Comparison of ENCODE assay signal across 14 mouse cellular contexts in genomic region chr13:48850771-48851170, GRCm38 (mm10). TPM values are rescaled to one million over a fixed set of nuclear protein-coding genes. Genes with fewer than 3 reads are reported as not detected.
DNase-seq lines count a peak whose midpoint lies in the region; ATAC-seq lines count a peak whose summit lies in the region.
"Had no signal": no experiment of that assay in that cellular context is flagged by ENCODE, and none has a peak within 500 bp of the region (broad histone marks: within the 10 kb centered on the region; RNA-seq: fewer than 3 reads in every experiment).

No protein-coding gene starts in this region.

- no peaks in the 10 kb centered on the region for H3K27me3 ChIP-seq in midbrain, embryonic 13.5 days
- no peaks in the 10 kb centered on the region for H3K27me3 ChIP-seq in midbrain, embryonic 11.5 days (ENCODE audit: control insufficient read depth, insufficient read depth, low read length)
- no peaks in the 10 kb centered on the region for H3K27me3 ChIP-seq in neural tube, embryonic 13.5 days
- H3K27me3 ChIP-seq: liver, embryonic 15.5 days had no signal

- peaks cover 5% of the 10 kb centered on the region; the same call in 1 of the 2 replicates for H3K36me3 ChIP-seq in midbrain, embryonic 13.5 days
- no peaks in the 10 kb centered on the region for H3K36me3 ChIP-seq in midbrain, embryonic 11.5 days (ENCODE audit: control insufficient read depth, insufficient read depth, low read length)
- H3K36me3 ChIP-seq in neural tube, embryonic 13.5 days, result no peaks in the 10 kb centered on the region
- H3K36me3 ChIP-seq: liver, embryonic 15.5 days had no signal

- H3K4me2 ChIP-seq in midbrain, embryonic 13.5 days (replicated peaks), result no peak overlapping the region
- no peak overlapping the region for H3K4me2 ChIP-seq in midbrain, embryonic 11.5 days
- no peak overlapping the region for H3K4me2 ChIP-seq in neural tube, embryonic 13.5 days
- H3K4me2 ChIP-seq: liver, embryonic 15.5 days had no signal

- H3K9me3 ChIP-seq in midbrain, embryonic 13.5 days, result no peaks in the 10 kb centered on the region
- H3K9me3 ChIP-seq in midbrain, embryonic 11.5 days (ENCODE audit: control insufficient read depth, low read length), result no peaks in the 10 kb centered on the region
- no peaks in the 10 kb centered on the region for H3K9me3 ChIP-seq in neural tube, embryonic 13.5 days
- H3K9me3 ChIP-seq: liver, embryonic 15.5 days had no signal

- no peak for ATAC-seq in midbrain, embryonic 13.5 days
- ATAC-seq in midbrain, embryonic 11.5 days (ENCODE audit: low FRiP score), result no peak
- ATAC-seq in neural tube, embryonic 13.5 days (ENCODE audit: low read depth), result no peak
- ATAC-seq: activated CD4-positive, CD25-positive, alpha-beta regulatory T cell, adult 4 months; intestine, postnatal 0 days had no signal

- H3K27ac ChIP-seq in midbrain, embryonic 13.5 days, result peak overlapping the region; percentile 21; the same call in 1 of the 2 replicates
- H3K27ac ChIP-seq in midbrain, embryonic 11.5 days (ENCODE audit: low read depth, low read length), result no peak overlapping the region
- H3K27ac ChIP-seq in neural tube, embryonic 13.5 days (replicated peaks), result peak overlapping the region; percentile 46
- H3K27ac ChIP-seq: liver, embryonic 15.5 days had no signal

- H3K9ac ChIP-seq in midbrain, embryonic 13.5 days (replicated peaks), result no peak overlapping the region
- no peak overlapping the region; the same call in 1 of the 2 replicates for H3K9ac ChIP-seq in midbrain, embryonic 11.5 days (ENCODE audit: low read length)
- H3K9ac ChIP-seq in neural tube, embryonic 13.5 days, result no peak overlapping the region
- H3K9ac ChIP-seq: liver, embryonic 15.5 days had no signal

- DNase-seq in midbrain, embryonic 11.5 days (ENCODE audit: low spot score, missing footprints), result no peak
- DNase-seq in cerebellum, adult 8-10 months, result peak; percentile 47
- peak; percentile 73 to 82 for DNase-seq in cerebellum, postnatal 25 days
- no peak for DNase-seq in right cerebral cortex, adult 18-20 months
- no peak for DNase-seq in embryo, embryonic 11 days
- DNase-seq: heart, postnatal 14 days; kidney, postnatal 25 days; left cerebral cortex, postnatal 4 days; right cerebral cortex, postnatal 25 days had no signal

- peaks cover 69% of the 10 kb centered on the region for H3K4me1 ChIP-seq in midbrain, embryonic 13.5 days (replicated peaks)
- peaks cover 26% of the 10 kb centered on the region for H3K4me1 ChIP-seq in midbrain, embryonic 11.5 days (ENCODE audit: control insufficient read depth, insufficient read depth, low read length)
- peaks cover 69% of the 10 kb centered on the region for H3K4me1 ChIP-seq in neural tube, embryonic 13.5 days (replicated peaks)

- 73% methylated on average over 8 of the region's 8 CpGs for WGBS in midbrain, embryonic 13.5 days
- 86% methylated on average over 8 of the region's 8 CpGs for WGBS in midbrain, embryonic 11.5 days
- 75% methylated on average over 8 of the region's 8 CpGs for WGBS in neural tube, embryonic 13.5 days

- no peak overlapping the region for H3K4me3 ChIP-seq in midbrain, embryonic 13.5 days (replicated peaks)
- no peak overlapping the region for H3K4me3 ChIP-seq in midbrain, embryonic 11.5 days (ENCODE audit: low read depth, low read length)
- no peak overlapping the region for H3K4me3 ChIP-seq in neural tube, embryonic 13.5 days
- H3K4me3 ChIP-seq: liver, embryonic 15.5 days had no signal

RNA-seq across cellular contexts. Expression of gene Phf2, which starts 20.1 kb away (rescaled TPM):
- 10.6 and 12.0 TPM in 2 replicates for polyA plus RNA-seq in midbrain, embryonic 13.5 days (2015; fragmentation: Nextera tagmentation; extraction: Ambion mirVana)
- 9.8 and 10.7 TPM in 2 replicates for polyA plus RNA-seq in midbrain, embryonic 11.5 days (2014; fragmentation: Nextera tagmentation; extraction: Ambion mirVana)
- 9.6 and 9.7 TPM in 2 replicates for polyA plus RNA-seq in neural tube, embryonic 13.5 days (2015; fragmentation: Nextera tagmentation; extraction: Ambion mirVana)

Comparison
In these comparisons a context has a peak if more than half of its experiments do, and no peak if none do; other contexts are left out.
1. DNase-seq: peak in cerebellum, adult 8-10 months (single experiment) and cerebellum, postnatal 25 days (2 of 2); none in midbrain, embryonic 11.5 days (single experiment), right cerebral cortex, adult 18-20 months (single experiment) and embryo, embryonic 11 days (single experiment).